Mouse (Mus musculus): ENCODE data around the gene Aif1l.

GRCm38 (mm10) chr2:31943011-31943410 is 6.9 kb upstream of the Aif1l start:
- TF ChIP-seq TAL1 (IDR thresholded peaks at IDR 0.05; ENCODE audit: low read length) (no peak), GATA1 (IDR thresholded peaks at IDR 0.05; ENCODE audit: low read length) (no peak)
